Mouse (Mus musculus): Measurements from ENCODE around the gene Spg20.

Spg20 gene

GRCm38 (mm10) chr3:55147156-55147555 lies 35.2 kb downstream of the Spg20 start:
- DNase-seq (ENCODE audit: low spot score in 2 of 2): no peak

GRCm38 (mm10) chr3:55148091-55148490 lies 36.2 kb downstream of the Spg20 start:
- DNase-seq (ENCODE audit: low spot score in 2 of 2): no peak

GRCm38 (mm10) chr3:55151656-55152433 lies 39.9 kb downstream of the Spg20 start:
- DNase-seq (ENCODE audit: low spot score in 2 of 2): no peak

GRCm38 (mm10) chr3:55152673-55153334 lies 40.9 kb downstream of the Spg20 start:
- no peak for DNase-seq (ENCODE audit: low spot score in 2 of 2)

GRCm38 (mm10) chr3:55154163-55154562 lies 42.3 kb downstream of the Spg20 start:
- DNase-seq (ENCODE audit: low spot score in 2 of 2): no peak

- no peak for DNase-seq (ENCODE audit: low spot score in 2 of 2)
These were observed 45.5 kb downstream of the Spg20 start for GRCm38 (mm10) chr3:55157413-55157812.

- no peak for DNase-seq (ENCODE audit: low spot score in 2 of 2)
These were observed 49.2 kb downstream of the Spg20 start for GRCm38 (mm10) chr3:55161144-55161543.

- no peak for DNase-seq (ENCODE audit: low spot score in 2 of 2)
These were observed 51.6 kb downstream of the Spg20 start for GRCm38 (mm10) chr3:55163510-55163909.

- no peak for DNase-seq (ENCODE audit: low spot score in 2 of 2)
These were observed 60.6 kb downstream of the Spg20 start for GRCm38 (mm10) chr3:55172478-55172877.

- no peak for DNase-seq (ENCODE audit: low spot score in 2 of 2)
These were observed 65.4 kb downstream of the Spg20 start for GRCm38 (mm10) chr3:55177271-55177670.

GRCm38 (mm10) chr3:55181766-55182165 lies 69.9 kb downstream of the Spg20 start, which contains the start of gene Sohlh2:
Gene Sohlh2, plus strand, starts transcription at chr3:55182028.
- DNase-seq (ENCODE audit: low spot score in 2 of 2): no peak

Measured in spleen, postnatal 4 days (tissue).